Mouse (Mus musculus) gastrocnemius, postnatal 4 days (tissue): Measurements from ENCODE around the gene Slc41a3. TPM values are rescaled to one million over a fixed set of nuclear protein-coding genes. Genes with fewer than 3 reads are reported as not detected.
"Not testable (repeated sequence)": the region's sequence is repeated elsewhere in the genome, so short reads cannot be mapped to it uniquely, and the experiment has no call there.

Experiments used
- DNase-seq, 2 experiments: peaks; one replicate each; pipeline ENCODE4 v3.0.0; 2021 to 2022; ENCODE audit warnings: low spot score in 2 of 2, mixed read lengths in 2 of 2
- total RNA-seq, 2 experiments: library from RNA; stranded (reverse); gene quantifications; 2 replicates each; pipeline ENCODE4 v1.2.3; 2021

Slc41a3 gene
- total RNA-seq, 2 experiments from 2014 or later = 21.6 to 25.0 TPM

GRCm38 (mm10) chr6:90622758-90623455, 18.4 kb downstream of the Slc41a3 start:
- no peak for DNase-seq

- no peak for DNase-seq
These were observed 18.9 kb downstream of the Slc41a3 start for GRCm38 (mm10) chr6:90623456-90623836.

GRCm38 (mm10) chr6:90624184-90624583, 19.7 kb downstream of the Slc41a3 start:
- DNase-seq = peak; percentile 64 to 82

- no peak for DNase-seq
These were observed 20.2 kb downstream of the Slc41a3 start for GRCm38 (mm10) chr6:90624733-90625132.

- DNase-seq = no peak
These were observed 20.9 kb downstream of the Slc41a3 start for GRCm38 (mm10) chr6:90625207-90625994.

- DNase-seq = no peak
These were observed 23.0 kb downstream of the Slc41a3 start for GRCm38 (mm10) chr6:90627556-90627955.

- no peak for DNase-seq
These were observed 25.0 kb downstream of the Slc41a3 start for GRCm38 (mm10) chr6:90629506-90629905.

GRCm38 (mm10) chr6:90630427-90630826, 25.9 kb downstream of the Slc41a3 start:
- DNase-seq = no peak

GRCm38 (mm10) chr6:90632526-90632925, 28.0 kb downstream of the Slc41a3 start:
- not testable (repeated sequence) for DNase-seq

GRCm38 (mm10) chr6:90635081-90635480, 30.6 kb downstream of the Slc41a3 start:
- no peak for DNase-seq

GRCm38 (mm10) chr6:90635611-90636010, 31.1 kb downstream of the Slc41a3 start:
- no peak for DNase-seq

GRCm38 (mm10) chr6:90643057-90643456, 38.5 kb downstream of the Slc41a3 start:
- no peak for DNase-seq

- no peak for DNase-seq
These were observed 40.4 kb downstream of the Slc41a3 start for GRCm38 (mm10) chr6:90644965-90645364.

- DNase-seq = no peak
These were observed 43.9 kb downstream of the Slc41a3 start for GRCm38 (mm10) chr6:90648391-90648790.

- DNase-seq = no peak
These were observed 44.8 kb downstream of the Slc41a3 start for GRCm38 (mm10) chr6:90649279-90649678.

- no peak for DNase-seq
These were observed 46.1 kb downstream of the Slc41a3 start for GRCm38 (mm10) chr6:90650634-90651033.

- DNase-seq = peak; percentile 36 to 64
These were observed 49.2 kb downstream of the Slc41a3 start for GRCm38 (mm10) chr6:90653736-90654135.

GRCm38 (mm10) chr6:90656344-90656850, 51.9 kb downstream of the Slc41a3 start:
- not testable (repeated sequence) for DNase-seq

- DNase-seq = no peak
These were observed 55.4 kb downstream of the Slc41a3 start for GRCm38 (mm10) chr6:90659913-90660312.

GRCm38 (mm10) chr6:90660398-90661028, 56.0 kb downstream of the Slc41a3 start:
- no peak for DNase-seq

GRCm38 (mm10) chr6:90661029-90661399, 56.5 kb downstream of the Slc41a3 start:
- DNase-seq = no peak

- no peak for DNase-seq
These were observed 57.6 kb downstream of the Slc41a3 start for GRCm38 (mm10) chr6:90662148-90662547.
